Mouse (Mus musculus) adrenal gland, postnatal 4 days (tissue): ENCODE results near the gene Mfsd13b. TPM values are rescaled to one million over a fixed set of nuclear protein-coding genes. Genes with fewer than 3 reads are reported as not detected.

Experiments
- DNase-seq, 2 experiments: peaks; one replicate each; pipeline ENCODE4 v3.0.0; 2021 to 2022; ENCODE audit warnings: low spot score in 2 of 2, mixed read lengths in 2 of 2
- total RNA-seq, 2 experiments: library from RNA; stranded (reverse); gene quantifications; 2 replicates each; pipeline ENCODE4 v1.2.3; 2021

Gene Mfsd13b
- total RNA-seq, 2 experiments from 2014 or later, result not detected

- no peak for DNase-seq
Observed at GRCm38 (mm10) chr7:121040595-121040994, 58.3 kb downstream of the Mfsd13b start.

DNA sequence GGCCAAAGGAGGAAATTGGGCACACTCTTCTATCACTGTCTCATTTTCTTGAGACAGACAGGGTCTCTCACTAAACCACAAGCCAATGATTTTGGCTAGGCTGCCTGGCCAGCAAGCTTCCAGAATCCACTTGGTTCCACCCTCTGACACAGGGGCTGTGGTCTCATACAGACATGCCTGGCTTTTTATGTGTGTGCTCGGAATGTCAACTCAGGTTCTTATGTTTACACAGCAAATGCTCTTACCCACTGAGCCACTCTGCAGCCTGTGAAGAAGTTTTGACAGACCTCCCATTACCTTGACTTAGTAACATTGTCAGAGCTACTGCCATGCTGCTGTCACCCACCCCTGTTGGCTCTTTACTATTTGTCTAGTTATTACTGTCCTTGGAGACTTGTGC, 59.7 kb downstream of the Mfsd13b start:
- DNase-seq, result no peak

GRCm38 (mm10) chr7:121043004-121043403, 60.7 kb downstream of the Mfsd13b start:
- DNase-seq, result no peak

DNA sequence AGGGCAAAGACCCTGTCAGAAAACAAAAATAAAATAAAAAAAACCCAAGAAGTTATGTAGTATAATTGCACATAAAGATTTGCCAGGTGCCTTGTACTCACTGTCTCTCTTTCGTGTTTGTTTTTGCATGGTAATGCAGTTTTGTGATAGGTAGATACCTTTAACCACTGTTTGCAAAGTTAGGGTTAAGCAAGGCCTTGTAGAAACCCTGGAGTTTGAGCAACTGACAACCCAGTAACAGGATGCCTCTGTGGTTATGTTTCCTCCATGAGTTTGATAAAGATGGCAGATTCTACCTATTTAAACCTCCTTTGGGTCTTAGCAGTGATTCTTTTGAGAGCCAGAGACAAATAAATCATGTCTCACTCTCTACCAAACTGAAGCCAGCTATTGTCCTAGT, 61.2 kb downstream of the Mfsd13b start:
- no peak for DNase-seq

DNA sequence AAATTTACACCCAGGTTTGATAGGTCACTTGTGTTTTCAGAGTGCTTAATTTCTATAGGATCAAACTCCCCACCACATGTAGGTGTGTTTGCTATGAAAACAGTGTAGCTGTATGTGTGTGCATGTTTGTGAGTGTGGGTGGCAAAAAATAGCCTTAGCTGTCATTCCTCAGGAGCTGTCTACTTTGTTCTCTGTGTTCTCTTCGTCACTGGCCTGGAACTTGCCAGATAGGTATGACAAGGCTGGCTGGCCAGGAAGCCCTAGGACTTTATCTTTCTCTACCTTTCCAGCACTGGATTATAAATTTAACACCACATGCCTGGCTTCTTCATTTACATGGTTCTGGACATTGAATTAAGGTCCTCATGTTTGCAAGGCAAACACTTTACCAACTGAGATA, 61.9 kb downstream of the Mfsd13b start:
- DNase-seq, result no peak

DNA sequence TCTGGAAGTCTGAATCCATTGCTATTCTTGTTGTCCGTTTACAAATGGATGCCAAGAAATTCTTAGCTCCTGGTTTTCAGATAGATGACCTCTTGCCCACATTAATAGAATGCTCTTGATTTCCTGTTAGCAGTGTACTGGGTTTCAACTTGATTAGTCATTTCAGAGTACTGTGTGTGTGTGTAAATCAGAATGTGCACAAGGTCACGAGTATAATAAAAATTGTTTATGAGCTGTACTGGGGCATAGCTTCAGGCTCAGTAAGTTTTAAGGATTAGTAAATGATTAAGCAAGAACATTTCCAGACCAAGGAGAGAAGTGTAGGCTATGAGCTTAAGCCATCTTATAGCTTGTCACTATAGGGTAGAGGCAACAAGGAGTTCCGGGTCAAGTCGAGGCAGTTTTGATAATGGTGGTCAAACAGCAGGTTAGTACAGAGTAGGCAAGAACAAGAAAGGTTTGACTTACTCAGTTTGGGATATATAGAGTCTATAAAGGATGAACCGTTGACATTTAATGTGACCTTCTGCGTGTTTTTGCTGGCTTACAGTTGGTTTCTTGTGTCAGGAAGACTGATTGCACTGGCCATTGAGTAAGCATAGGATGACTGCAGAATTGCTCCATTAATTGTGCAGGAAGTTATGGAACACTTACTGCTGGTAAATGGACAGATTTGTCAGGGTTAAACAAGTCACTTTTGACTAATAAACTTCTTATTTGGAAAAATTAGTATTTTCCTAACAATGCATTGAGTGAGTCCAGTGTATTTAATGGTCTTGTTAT, 63.6 kb downstream of the Mfsd13b start:
- no peak for DNase-seq

DNA sequence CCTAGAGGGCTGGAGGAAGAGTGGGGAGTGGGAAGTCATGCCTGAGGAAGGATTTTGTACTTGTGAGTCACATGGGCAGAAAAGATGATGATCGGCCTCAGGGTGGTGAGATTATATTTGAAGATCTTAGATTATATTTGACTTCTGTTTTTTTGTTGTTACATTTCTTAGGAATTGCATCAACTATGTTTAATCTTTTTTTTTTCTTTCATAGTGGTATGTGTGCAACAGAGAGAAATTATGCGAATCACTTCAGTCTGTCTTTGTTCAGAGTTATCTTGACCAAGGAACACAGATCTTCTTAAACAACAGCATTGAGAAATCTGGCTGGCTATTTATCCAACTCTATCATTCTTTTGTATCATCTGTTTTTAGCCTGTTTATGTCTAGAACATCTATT, 65.3 kb downstream of the Mfsd13b start:
- DNase-seq, result no peak

DNA sequence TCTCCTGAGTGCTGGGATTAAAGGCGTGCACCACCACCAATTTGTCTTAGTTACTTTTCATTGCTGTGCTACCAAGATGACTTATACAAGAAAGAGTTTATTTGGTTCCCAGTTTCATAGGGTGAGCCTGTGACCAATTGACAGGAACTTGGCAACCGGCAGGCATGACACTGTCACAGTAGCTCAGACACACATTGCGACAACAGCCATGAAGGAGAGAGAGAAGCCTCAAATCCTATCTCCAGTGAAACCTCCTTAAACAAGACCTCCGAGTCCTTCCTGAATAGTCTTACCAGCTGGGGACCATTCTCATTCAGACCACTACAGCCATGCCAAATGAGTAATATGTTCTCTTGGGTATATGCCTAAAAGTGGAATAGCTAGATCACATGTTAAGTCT, 70.8 kb downstream of the Mfsd13b start:
- DNase-seq, result no peak

- DNase-seq, result no peak
Observed at GRCm38 (mm10) chr7:121059477-121060218, 77.3 kb downstream of the Mfsd13b start.

- no peak for DNase-seq
Observed at GRCm38 (mm10) chr7:121064309-121064708, 82.0 kb downstream of the Mfsd13b start.

Other genes with a start within 250 kb of the Mfsd13b start
- gene Vwa3a, start 243.2 kb upstream of the Mfsd13b start, total RNA-seq, result 1 to 10 TPM; 1.8 to 2.5 TPM
- gene Gm5737, start 170.1 kb upstream of the Mfsd13b start, total RNA-seq, result not detected
- 10 to 100 TPM; 53.3 to 54.2 TPM for gene Eef2k, start 139.7 kb upstream of the Mfsd13b start, total RNA-seq
- 10 to 100 TPM; 31.1 to 32.2 TPM for gene Polr3e, start 64.8 kb upstream of the Mfsd13b start, total RNA-seq
- 10 to 100 TPM; 11.9 to 18.0 TPM for gene Cdr2, start 197 bp upstream of the Mfsd13b start, total RNA-seq
- gene Mettl9, start 51.9 kb downstream of the Mfsd13b start, total RNA-seq, result 100 to 1,000 TPM; 134 to 136 TPM
- 1 to 10 TPM; 3.0 to 3.4 TPM for gene Igsf6, start 92.1 kb downstream of the Mfsd13b start, total RNA-seq
- gene Otoa, start 99.1 kb downstream of the Mfsd13b start, total RNA-seq, result 1 to 10 TPM; 1.7 to 1.9 TPM